Mouse (Mus musculus): ENCODE results near the gene Plagl2. TPM values are rescaled to one million over a fixed set of nuclear protein-coding genes. Genes with fewer than 3 reads are reported as not detected.

Plagl2 gene
- total RNA-seq, 2 experiments from 2014 or later = 5.9 to 6.5 TPM

- DNase-seq (ENCODE audit: low spot score in 2 of 2) = no peak
These were observed 42.7 kb downstream of the Plagl2 start for GRCm38 (mm10) chr2:153198485-153198884.

- DNase-seq (ENCODE audit: low spot score in 2 of 2) = no peak
These were observed 47.0 kb downstream of the Plagl2 start for GRCm38 (mm10) chr2:153194255-153194654.

- no peak for DNase-seq (ENCODE audit: low spot score in 2 of 2)
These were observed 50.0 kb downstream of the Plagl2 start for GRCm38 (mm10) chr2:153191242-153191641.

GRCm38 (mm10) chr2:153187848-153188247 lies 53.4 kb downstream of the Plagl2 start:
- no peak for DNase-seq (ENCODE audit: low spot score in 2 of 2)

GRCm38 (mm10) chr2:153186176-153186591 lies 55.0 kb downstream of the Plagl2 start:
- peak in 1 of 2 experiments; percentile 25 for DNase-seq (ENCODE audit: low spot score in 2 of 2)

GRCm38 (mm10) chr2:153179961-153180360 lies 61.3 kb downstream of the Plagl2 start:
- no peak for DNase-seq (ENCODE audit: low spot score in 2 of 2)

GRCm38 (mm10) chr2:153179126-153179860 lies 61.9 kb downstream of the Plagl2 start:
- peak in 1 of 2 experiments; percentile 27 for DNase-seq (ENCODE audit: low spot score in 2 of 2)

Other genes with a start within 250 kb of the Plagl2 start
- 10 to 100 TPM; 50.6 to 63.4 TPM for gene Pdrg1, start 226.0 kb downstream of the Plagl2 start, total RNA-seq (2021)
- 1 to 10 TPM; 5.6 to 6.9 TPM for gene Xkr7, start 209.6 kb downstream of the Plagl2 start, total RNA-seq (2021)
- gene Ccm2l, start 175.5 kb downstream of the Plagl2 start, total RNA-seq (2021) = 1 to 10 TPM; 4.5 to 4.6 TPM
- gene Hck, start 133.0 kb downstream of the Plagl2 start, total RNA-seq (2021) = 1 to 10 TPM; 2.3 to 3.3 TPM
- gene Tm9sf4, start 80.1 kb downstream of the Plagl2 start, total RNA-seq (2021) = 100 to 1,000 TPM; 101 to 106 TPM
- 10 to 100 TPM; 24.3 to 24.8 TPM for gene Tspyl3, start 16.0 kb downstream of the Plagl2 start, total RNA-seq (2021)
- gene Pofut1, start 107 bp upstream of the Plagl2 start, total RNA-seq (2021) = 10 to 100 TPM; 13.8 to 15.8 TPM
- gene Kif3b, start 50.0 kb upstream of the Plagl2 start, total RNA-seq (2021) = 10 to 100 TPM; 53.5 to 56.9 TPM
- 10 to 100 TPM; 34.6 to 36.5 TPM for gene Asxl1, start 104.4 kb upstream of the Plagl2 start, total RNA-seq (2021)